Mouse (Mus musculus): ENCODE measurements around the gene Sesn3. TPM values are rescaled to one million over a fixed set of nuclear protein-coding genes. Genes with fewer than 3 reads are reported as not detected.
"Not testable (repeated sequence)": the region's sequence is repeated elsewhere in the genome, so short reads cannot be mapped to it uniquely, and the experiment has no call there.

Gene Sesn3
- polyA plus RNA-seq (2016; fragmentation: Nextera tagmentation; extraction: Ambion mirVana): 19.7 and 24.3 TPM in 2 replicates

- peak; percentile 49 for ATAC-seq (ENCODE audit: low FRiP score, low read depth)
- H3K9ac ChIP-seq: peak within 1 kb of the TSS; percentile 26
- H3K27ac ChIP-seq: peak within 1 kb of the TSS; percentile 63
- H3K36me3 ChIP-seq: no peaks in the 10 kb centered on the region
- 2% methylated on average over 25 of the region's 25 CpGs for WGBS
- H3K9me3 ChIP-seq: no peaks in the 10 kb centered on the region
- peaks cover 5% of the 10 kb centered on the region for H3K4me1 ChIP-seq
- peak within 1 kb of the TSS; percentile 60 for H3K4me2 ChIP-seq (replicated peaks)
- no peaks in the 10 kb centered on the region for H3K27me3 ChIP-seq (replicated peaks)
- H3K4me3 ChIP-seq: peak within 1 kb of the TSS; percentile 25
Measured at GRCm38 (mm10) chr9:14274986-14275720, at the start of gene Sesn3. Gene Sesn3, plus strand, starts transcription at chr9:14275067.

GRCm38 (mm10) chr9:14227086-14227485 is 47.8 kb upstream of the Sesn3 start:
- ATAC-seq (ENCODE audit: low FRiP score, low read depth); H3K9me3 ChIP-seq; H3K4me1 ChIP-seq; H3K36me3 ChIP-seq; H3K27me3 ChIP-seq (replicated peaks); H3K4me2 ChIP-seq (replicated peaks); H3K9ac ChIP-seq; H3K4me3 ChIP-seq; H3K27ac ChIP-seq: not testable (repeated sequence)
- WGBS: 92% methylated on average over 2 of the region's 2 CpGs

- no peak for ATAC-seq (ENCODE audit: low FRiP score, low read depth)
- no peak overlapping the region for H3K27ac ChIP-seq
- H3K36me3 ChIP-seq: no peaks in the 10 kb centered on the region
- no peak overlapping the region for H3K4me3 ChIP-seq
- no peak overlapping the region for H3K9ac ChIP-seq
- H3K4me1 ChIP-seq: no peaks in the 10 kb centered on the region
- H3K9me3 ChIP-seq: no peaks in the 10 kb centered on the region
- WGBS: 47% methylated on average over 7 of the region's 7 CpGs
- H3K4me2 ChIP-seq (replicated peaks): no peak overlapping the region
- no peaks in the 10 kb centered on the region for H3K27me3 ChIP-seq (replicated peaks)
Measured at GRCm38 (mm10) chr9:14233702-14234373, 41.0 kb upstream of the Sesn3 start.

- no peak overlapping the region for H3K4me2 ChIP-seq (replicated peaks)
- no peak overlapping the region for H3K9ac ChIP-seq
- 80% methylated on average over 2 of the region's 2 CpGs for WGBS
- no peaks in the 10 kb centered on the region for H3K27me3 ChIP-seq (replicated peaks)
- H3K36me3 ChIP-seq: no peaks in the 10 kb centered on the region
- H3K27ac ChIP-seq: no peak overlapping the region
- ATAC-seq (ENCODE audit: low FRiP score, low read depth): no peak
- no peak overlapping the region for H3K4me3 ChIP-seq
- H3K4me1 ChIP-seq: no peaks in the 10 kb centered on the region
- H3K9me3 ChIP-seq: no peaks in the 10 kb centered on the region
Measured at GRCm38 (mm10) chr9:14235286-14235685, 39.6 kb upstream of the Sesn3 start.

- ATAC-seq (ENCODE audit: low FRiP score, low read depth); H3K27me3 ChIP-seq (replicated peaks); H3K4me2 ChIP-seq (replicated peaks); H3K36me3 ChIP-seq; H3K27ac ChIP-seq; H3K9me3 ChIP-seq; H3K4me3 ChIP-seq; H3K9ac ChIP-seq: not testable (repeated sequence)
- H3K4me1 ChIP-seq: peaks cover 25% of the 10 kb centered on the region
- WGBS: 80% methylated on average over 1 of the region's 1 CpGs
Measured at GRCm38 (mm10) chr9:14241003-14241402, 33.9 kb upstream of the Sesn3 start.

GRCm38 (mm10) chr9:14242308-14242707 is 32.6 kb upstream of the Sesn3 start:
- no peaks in the 10 kb centered on the region for H3K9me3 ChIP-seq
- H3K4me1 ChIP-seq: peaks cover 30% of the 10 kb centered on the region
- H3K9ac ChIP-seq: no peak overlapping the region
- H3K27ac ChIP-seq: no peak overlapping the region
- ATAC-seq (ENCODE audit: low FRiP score, low read depth): no peak
- H3K27me3 ChIP-seq (replicated peaks): no peaks in the 10 kb centered on the region; the same call in 1 of the 2 replicates
- WGBS: 35% methylated on average over 2 of the region's 2 CpGs
- H3K4me3 ChIP-seq: no peak overlapping the region
- H3K36me3 ChIP-seq: no peaks in the 10 kb centered on the region
- no peak overlapping the region for H3K4me2 ChIP-seq (replicated peaks)

- H3K4me1 ChIP-seq: peaks cover 30% of the 10 kb centered on the region
- H3K9ac ChIP-seq: no peak overlapping the region
- peak overlapping the region; percentile 10; the same call in 1 of the 2 replicates for H3K27ac ChIP-seq
- H3K27me3 ChIP-seq (replicated peaks): no peaks in the 10 kb centered on the region; the same call in 1 of the 2 replicates
- no peak overlapping the region for H3K4me2 ChIP-seq (replicated peaks)
- no peak for ATAC-seq (ENCODE audit: low FRiP score, low read depth)
- H3K9me3 ChIP-seq: no peaks in the 10 kb centered on the region
- 41% methylated on average over 9 of the region's 9 CpGs for WGBS
- no peaks in the 10 kb centered on the region for H3K36me3 ChIP-seq
- H3K4me3 ChIP-seq: no peak overlapping the region
Measured at GRCm38 (mm10) chr9:14244528-14244927, 30.3 kb upstream of the Sesn3 start.

- Histone ChIP-seq H3K4me1 (peaks cover 30% of the 10 kb centered on the region), H3K9ac (no peak overlapping the region), H3K4me3 (no peak overlapping the region), H3K9me3 (no peaks in the 10 kb centered on the region), H3K4me2 (replicated peaks) (no peak overlapping the region), H3K27me3 (replicated peaks) (no peaks in the 10 kb centered on the region; the same call in 1 of the 2 replicates), H3K36me3 (no peaks in the 10 kb centered on the region), H3K27ac (peak overlapping the region; percentile 10; the same call in 1 of the 2 replicates)
- ATAC-seq (ENCODE audit: low FRiP score, low read depth): peak; percentile 78
- WGBS: 26% methylated on average over 7 of the region's 7 CpGs
Measured at GRCm38 (mm10) chr9:14245013-14245586, 29.8 kb upstream of the Sesn3 start.

- H3K9ac ChIP-seq: no peak overlapping the region
- H3K9me3 ChIP-seq: no peaks in the 10 kb centered on the region
- H3K4me1 ChIP-seq: peaks cover 30% of the 10 kb centered on the region
- no peaks in the 10 kb centered on the region for H3K36me3 ChIP-seq
- no peak overlapping the region for H3K4me3 ChIP-seq
- WGBS: 14% methylated on average over 11 of the region's 11 CpGs
- peak overlapping the region; percentile 40 for H3K4me2 ChIP-seq (replicated peaks)
- no peaks in the 10 kb centered on the region; the same call in 1 of the 2 replicates for H3K27me3 ChIP-seq (replicated peaks)
- 0 out of 2 replicates have a peak overlapping the region, but pooled peaks have one; percentile 15 for H3K27ac ChIP-seq
- peak; percentile 78 for ATAC-seq (ENCODE audit: low FRiP score, low read depth)
Measured at GRCm38 (mm10) chr9:14246016-14246799, 28.7 kb upstream of the Sesn3 start.

- peaks cover 30% of the 10 kb centered on the region for H3K4me1 ChIP-seq
- H3K36me3 ChIP-seq: no peaks in the 10 kb centered on the region
- H3K4me3 ChIP-seq: no peak overlapping the region
- H3K4me2 ChIP-seq (replicated peaks): no peak overlapping the region
- H3K27ac ChIP-seq: no peak overlapping the region
- no peak for ATAC-seq (ENCODE audit: low FRiP score, low read depth)
- no peaks in the 10 kb centered on the region for H3K9me3 ChIP-seq
- H3K27me3 ChIP-seq (replicated peaks): no peaks in the 10 kb centered on the region; the same call in 1 of the 2 replicates
- WGBS: 84% methylated on average over 12 of the region's 12 CpGs
- no peak overlapping the region for H3K9ac ChIP-seq
Measured at GRCm38 (mm10) chr9:14247480-14248208, 27.2 kb upstream of the Sesn3 start.

- WGBS: 84% methylated on average over 3 of the region's 3 CpGs
Measured at GRCm38 (mm10) chr9:14248209-14248596, 26.7 kb upstream of the Sesn3 start.

More at GRCm38 (mm10) chr9:14248209-14248596, 26.7 kb upstream of the Sesn3 start:
- H3K27me3 ChIP-seq (replicated peaks): no peaks in the 10 kb centered on the region
- no peak overlapping the region for H3K27ac ChIP-seq
- no peaks in the 10 kb centered on the region for H3K9me3 ChIP-seq
- peaks cover 30% of the 10 kb centered on the region for H3K4me1 ChIP-seq
- H3K9ac ChIP-seq: no peak overlapping the region
- H3K36me3 ChIP-seq: no peaks in the 10 kb centered on the region
- H3K4me3 ChIP-seq: no peak overlapping the region
- ATAC-seq (ENCODE audit: low FRiP score, low read depth): no peak
- no peak overlapping the region for H3K4me2 ChIP-seq (replicated peaks)
